Comparison of ENCODE assay signal across 14 mouse cellular contexts in the genomic region with DNA sequence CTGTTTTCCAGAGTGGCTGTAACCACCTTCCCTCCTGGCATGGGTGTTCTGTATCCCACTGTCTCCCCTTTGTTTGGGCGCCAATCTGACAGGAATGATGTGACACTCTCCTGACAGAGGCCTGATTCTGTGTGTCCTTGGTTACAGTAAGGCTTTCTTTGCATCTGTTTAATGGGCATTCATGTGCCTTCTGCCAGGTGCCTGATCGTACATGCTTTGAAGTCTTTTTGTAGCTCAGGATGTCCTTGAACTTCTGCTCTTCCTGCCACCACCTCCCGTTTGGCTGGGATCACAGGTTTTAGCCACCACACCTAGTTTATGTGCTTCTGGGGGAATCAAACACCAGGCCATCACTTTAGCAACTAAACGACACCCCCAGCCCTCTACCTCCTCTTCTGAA.
"Had no signal": no experiment of that assay in that cellular context is flagged by ENCODE, and none has a peak within 500 bp of the region (broad histone marks: within the 10 kb centered on the region; RNA-seq: fewer than 3 reads in every experiment).

No protein-coding gene starts in this region.

- H3K9ac ChIP-seq: kidney, embryonic 15.5 days; liver, embryonic 13.5 days had no signal

- H3K4me3 ChIP-seq: kidney, embryonic 15.5 days; left cerebral cortex, adult 2 months; liver, embryonic 13.5 days had no signal

- H3K36me3 ChIP-seq: kidney, embryonic 15.5 days; liver, embryonic 13.5 days had no signal

- H3K4me2 ChIP-seq: kidney, embryonic 15.5 days; liver, embryonic 13.5 days; midbrain, embryonic 11.5 days had no signal

- H3K27ac ChIP-seq: kidney, embryonic 15.5 days; left cerebral cortex, adult 2 months; liver, embryonic 13.5 days had no signal

- H3K4me1 ChIP-seq: liver, embryonic 13.5 days had no signal

- H3K9me3 ChIP-seq: kidney, embryonic 15.5 days; liver, embryonic 13.5 days had no signal

- DNase-seq: kidney, postnatal 10 days; kidney, postnatal 36 days; layer of hippocampus, postnatal 36 days; liver, embryonic 13.5 days; lung, adult 2 months; lung, postnatal 14 days; lung, postnatal 4 days; midbrain, embryonic 14.5 days; thymus, adult 2 months; thymus, postnatal 14 days; thymus, postnatal 4 days had no signal
